Mouse (Mus musculus) heart, embryonic 10.5 days (tissue): ENCODE measurements around the gene Fcnb. TPM values are rescaled to one million over a fixed set of nuclear protein-coding genes. Genes with fewer than 3 reads are reported as not detected.

Source experiments
- DNase-seq: peaks from one replicate; pipeline ENCODE4 v3.0.0-alpha.2; 2017; ENCODE audit warnings: low spot score
- H3K27ac ChIP-seq: fragments of 300-500 bp; sonication (generic); 2 replicates; pipeline ENCODE4 v1.5.1; 2016; ENCODE audit warnings: mild to moderate bottlenecking
- H3K27me3 ChIP-seq: fragments of 300-500 bp; sonication (generic); 2 replicates; pipeline ENCODE4 v1.6.1; 2016; ENCODE audit warnings: mild to moderate bottlenecking; ENCODE audit not compliant: poor library complexity, insufficient read depth, severe bottlenecking
- H3K36me3 ChIP-seq: fragments of 300-500 bp; sonication (generic); 2 replicates; pipeline ENCODE4 v1.6.1; 2016; ENCODE audit warnings: mild to moderate bottlenecking, moderate library complexity
- H3K4me1 ChIP-seq: fragments of 300-500 bp; sonication (generic); 2 replicates; pipeline ENCODE4 v1.6.1; 2016; ENCODE audit warnings: mild to moderate bottlenecking
- H3K4me3 ChIP-seq: fragments of 300-500 bp; sonication (generic); 2 replicates; pipeline ENCODE4 v1.5.1; 2016; ENCODE audit warnings: mild to moderate bottlenecking, moderate library complexity
- H3K9me3 ChIP-seq: fragments of 300-500 bp; sonication (generic); 2 replicates; pipeline ENCODE4 v1.6.1; 2016; ENCODE audit warnings: mild to moderate bottlenecking, moderate library complexity
- WGBS: fragments of 180-500 bp; shearing (Covaris S2); methylation state at CpG from one replicate; pipeline ENCODE4 v1.1.7; 2016; 5-methylcytosine and 5-hydroxymethylcytosine counted together
- polyA plus RNA-seq: library from polyadenylated mRNA; unstranded; fragments of >200 nt; fragmentation: Nextera tagmentation; extraction: Ambion mirVana; gene quantifications from 2 replicates; pipeline ENCODE4 v1.2.1, GENCODE M21; 2016

Gene Fcnb
- not detected in 2 replicates for polyA plus RNA-seq

- Histone ChIP-seq H3K4me3 (no peak within 1 kb of the TSS), H3K4me1 (no peaks in the 10 kb centered on the region; the same call in 1 of the 2 replicates), H3K27me3 (no peaks in the 10 kb centered on the region), H3K36me3 (no peaks in the 10 kb centered on the region), H3K27ac (no peak within 1 kb of the TSS), H3K9me3 (no peaks in the 10 kb centered on the region)
- DNase-seq = no peak
- 82% methylated on average over 3 of the region's 3 CpGs for WGBS
Measured at GRCm38 (mm10) chr2:28084768-28085167, at the start of gene Fcnb. Gene Fcnb (minus strand): TSS chr2:28084885.

DNA sequence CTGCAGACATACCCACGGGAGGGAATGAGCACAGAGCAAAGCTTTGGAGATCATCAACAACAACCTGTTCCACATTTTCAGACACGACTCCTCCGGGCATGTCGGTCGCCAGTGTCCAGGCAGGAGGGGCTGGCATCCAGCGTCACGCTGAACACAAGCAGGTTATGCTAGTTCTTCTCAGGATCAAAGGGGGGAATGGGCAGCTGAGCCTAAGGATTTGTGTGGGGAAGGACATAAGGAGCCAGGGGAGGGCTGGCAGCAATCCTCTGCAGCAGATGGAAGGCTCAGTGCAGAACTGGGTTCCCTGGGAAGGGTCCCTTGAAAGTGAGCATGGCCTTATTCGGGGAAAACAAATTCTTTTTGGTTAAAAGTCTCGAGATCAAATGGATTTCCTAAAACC, 49.1 kb upstream of the Fcnb start:
- Histone ChIP-seq H3K4me3 (no peak overlapping the region), H3K27me3 (peaks cover 7% of the 10 kb centered on the region; the same call in 1 of the 2 replicates), H3K4me1 (peaks cover 9% of the 10 kb centered on the region), H3K9me3 (no peaks in the 10 kb centered on the region), H3K36me3 (no peaks in the 10 kb centered on the region), H3K27ac (no peak overlapping the region)
- DNase-seq = no peak
- WGBS = 77% methylated on average over 9 of the region's 9 CpGs

DNA sequence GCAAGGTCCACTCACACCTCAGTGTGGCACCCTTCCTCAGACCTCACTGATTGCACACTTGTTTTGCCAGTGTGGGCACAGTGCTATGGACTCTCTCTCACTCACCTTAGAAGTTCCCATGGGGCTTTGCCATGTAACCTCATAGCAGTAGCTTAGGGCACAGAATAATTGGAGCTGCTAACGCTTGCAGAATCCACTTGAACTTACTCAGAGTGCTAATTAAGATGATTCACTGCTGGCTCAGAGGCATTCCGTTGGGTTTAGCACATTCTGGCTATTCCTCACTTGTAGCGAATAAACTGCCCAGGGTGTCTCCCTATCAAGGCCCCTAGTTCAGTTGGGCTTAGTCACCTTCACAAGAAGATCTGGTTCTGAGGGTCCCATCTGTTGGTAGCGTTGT, 47.4 kb upstream of the Fcnb start:
- Histone ChIP-seq H3K9me3 (no peaks in the 10 kb centered on the region), H3K36me3 (no peaks in the 10 kb centered on the region), H3K27ac (no peak overlapping the region), H3K4me3 (no peak overlapping the region), H3K27me3 (peaks cover 7% of the 10 kb centered on the region), H3K4me1 (no peaks in the 10 kb centered on the region)
- DNase-seq = no peak
- WGBS = 66% methylated on average over 4 of the region's 4 CpGs

GRCm38 (mm10) chr2:28126763-28127438, 42.2 kb upstream of the Fcnb start:
- Histone ChIP-seq H3K27ac (no peak overlapping the region), H3K4me1 (peaks cover 4% of the 10 kb centered on the region; the same call in 1 of the 2 replicates), H3K36me3 (no peaks in the 10 kb centered on the region), H3K4me3 (no peak overlapping the region), H3K9me3 (no peaks in the 10 kb centered on the region), H3K27me3 (no peaks in the 10 kb centered on the region; the same call in 1 of the 2 replicates)
- 75% methylated on average over 12 of the region's 12 CpGs for WGBS
- DNase-seq = no peak

- H3K27me3 ChIP-seq = no peaks in the 10 kb centered on the region; the same call in 1 of the 2 replicates
- no peaks in the 10 kb centered on the region for H3K9me3 ChIP-seq
- no peak overlapping the region for H3K27ac ChIP-seq
- peaks cover 2% of the 10 kb centered on the region; the same call in 1 of the 2 replicates for H3K36me3 ChIP-seq
- no peak overlapping the region for H3K4me3 ChIP-seq
- 67% methylated on average over 2 of the region's 2 CpGs for WGBS
- peaks cover 7% of the 10 kb centered on the region; the same call in 1 of the 2 replicates for H3K4me1 ChIP-seq
- no peak for DNase-seq
Measured at GRCm38 (mm10) chr2:28123910-28124309, 39.2 kb upstream of the Fcnb start.

GRCm38 (mm10) chr2:28121309-28121708, 36.6 kb upstream of the Fcnb start:
- Histone ChIP-seq H3K27ac (no peak overlapping the region), H3K36me3 (peaks cover 2% of the 10 kb centered on the region; the same call in 1 of the 2 replicates), H3K4me3 (no peak overlapping the region), H3K9me3 (no peaks in the 10 kb centered on the region), H3K4me1 (peaks cover 11% of the 10 kb centered on the region; the same call in 1 of the 2 replicates), H3K27me3 (peaks cover 4% of the 10 kb centered on the region; the same call in 1 of the 2 replicates)
- DNase-seq = no peak
- 74% methylated on average over 4 of the region's 4 CpGs for WGBS

DNA sequence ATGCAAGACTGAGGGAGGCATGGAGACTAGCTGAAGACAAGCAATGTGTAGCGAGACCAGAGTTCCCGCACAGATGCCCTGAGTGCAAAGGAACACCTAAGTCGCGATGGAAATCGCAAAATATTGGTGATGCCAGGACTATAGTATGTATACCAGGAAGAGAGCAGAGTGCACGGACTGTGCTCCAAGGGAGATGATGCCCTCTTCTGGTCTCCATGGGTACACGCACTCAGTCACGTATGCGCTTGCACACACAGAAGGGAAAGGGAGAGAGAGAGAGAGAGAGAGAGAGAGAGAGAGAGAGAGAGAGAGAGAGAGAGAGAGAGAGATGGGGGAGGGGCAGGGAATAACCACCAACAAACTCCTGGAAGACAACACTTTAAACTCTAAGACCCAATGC, 35.7 kb upstream of the Fcnb start:
- no peak overlapping the region for H3K27ac ChIP-seq
- H3K9me3 ChIP-seq = no peaks in the 10 kb centered on the region
- peaks cover 2% of the 10 kb centered on the region; the same call in 1 of the 2 replicates for H3K36me3 ChIP-seq
- peaks cover 11% of the 10 kb centered on the region; the same call in 1 of the 2 replicates for H3K4me1 ChIP-seq
- H3K4me3 ChIP-seq = no peak overlapping the region
- H3K27me3 ChIP-seq = peaks cover 9% of the 10 kb centered on the region; the same call in 1 of the 2 replicates
- DNase-seq = no peak
- 88% methylated on average over 9 of the region's 9 CpGs for WGBS

GRCm38 (mm10) chr2:28118518-28119116, 33.9 kb upstream of the Fcnb start:
- Histone ChIP-seq H3K9me3 (no peaks in the 10 kb centered on the region), H3K27me3 (peaks cover 15% of the 10 kb centered on the region; the same call in 1 of the 2 replicates), H3K36me3 (peaks cover 2% of the 10 kb centered on the region; the same call in 1 of the 2 replicates), H3K4me3 (no peak overlapping the region), H3K4me1 (peaks cover 11% of the 10 kb centered on the region; the same call in 1 of the 2 replicates), H3K27ac (no peak overlapping the region)
- DNase-seq = no peak
- WGBS = 67% methylated on average over 6 of the region's 6 CpGs

GRCm38 (mm10) chr2:28117490-28118308, 33.0 kb upstream of the Fcnb start:
- Histone ChIP-seq H3K36me3 (peaks cover 2% of the 10 kb centered on the region; the same call in 1 of the 2 replicates), H3K9me3 (no peaks in the 10 kb centered on the region), H3K27me3 (peaks cover 15% of the 10 kb centered on the region; the same call in 1 of the 2 replicates), H3K4me1 (peaks cover 11% of the 10 kb centered on the region; the same call in 1 of the 2 replicates), H3K27ac (no peak overlapping the region), H3K4me3 (no peak overlapping the region)
- DNase-seq = no peak
- WGBS = 60% methylated on average over 11 of the region's 11 CpGs

GRCm38 (mm10) chr2:28108763-28109162, 24.1 kb upstream of the Fcnb start:
- Histone ChIP-seq H3K36me3 (no peaks in the 10 kb centered on the region), H3K4me1 (0 out of 2 replicates have a peak, but pooled peaks cover 3% of the 10 kb centered on the region), H3K9me3 (no peaks in the 10 kb centered on the region), H3K27me3 (no peaks in the 10 kb centered on the region), H3K27ac (no peak overlapping the region), H3K4me3 (no peak overlapping the region)
- WGBS = 51% methylated on average over 5 of the region's 5 CpGs
- no peak for DNase-seq

DNA sequence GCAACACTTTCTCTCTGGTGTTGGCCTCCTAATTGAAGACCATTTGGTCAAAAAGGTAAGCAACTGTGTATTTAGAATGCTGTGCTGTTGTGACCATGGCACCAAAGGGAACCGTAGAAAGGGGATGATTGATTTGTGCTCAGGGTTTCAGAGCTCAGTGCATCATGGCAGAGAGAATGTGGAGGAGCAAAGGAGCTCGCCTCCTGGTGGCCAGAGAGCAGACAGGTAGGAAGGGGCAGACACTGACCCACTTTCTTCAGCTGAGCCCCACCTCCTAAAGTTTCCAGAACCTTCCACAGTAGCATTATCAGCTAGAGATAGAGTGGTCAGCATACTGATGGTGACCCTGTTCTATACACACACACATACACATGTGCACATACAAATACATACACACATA, 21.3 kb upstream of the Fcnb start:
- no peak for DNase-seq
- Histone ChIP-seq H3K27ac (no peak overlapping the region), H3K27me3 (0 out of 2 replicates have a peak, but pooled peaks cover 6% of the 10 kb centered on the region), H3K9me3 (no peaks in the 10 kb centered on the region), H3K4me1 (no peaks in the 10 kb centered on the region), H3K4me3 (no peak overlapping the region), H3K36me3 (no peaks in the 10 kb centered on the region)
- WGBS = 53% methylated on average over 2 of the region's 2 CpGs

DNA sequence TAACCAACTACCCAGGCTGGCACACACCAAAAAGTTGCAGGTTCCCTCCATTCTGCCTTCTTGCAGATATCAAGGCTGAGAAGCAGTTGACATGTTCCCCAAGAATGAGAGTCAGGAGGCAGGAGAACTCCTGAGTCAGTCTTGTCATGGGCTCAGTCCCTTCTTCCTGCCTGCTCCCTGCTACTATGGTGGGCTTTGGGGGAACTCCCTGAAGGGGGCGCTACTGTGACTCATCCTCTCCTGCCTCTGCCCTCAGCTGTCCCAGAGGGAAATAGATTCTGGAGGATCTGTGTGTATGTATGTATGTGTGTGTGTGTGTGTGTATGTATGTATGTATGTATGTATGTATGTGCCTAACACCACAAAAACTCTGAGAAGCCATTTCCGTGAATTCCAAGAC, 19.0 kb upstream of the Fcnb start:
- Histone ChIP-seq H3K36me3 (no peaks in the 10 kb centered on the region), H3K9me3 (no peaks in the 10 kb centered on the region), H3K27ac (no peak overlapping the region), H3K4me1 (peaks cover 12% of the 10 kb centered on the region), H3K27me3 (peaks cover 26% of the 10 kb centered on the region), H3K4me3 (no peak overlapping the region)
- DNase-seq = no peak
- WGBS = 66% methylated on average over 2 of the region's 2 CpGs
